ENCODE assay signal across 16 mouse cellular contexts in the genomic region with DNA sequence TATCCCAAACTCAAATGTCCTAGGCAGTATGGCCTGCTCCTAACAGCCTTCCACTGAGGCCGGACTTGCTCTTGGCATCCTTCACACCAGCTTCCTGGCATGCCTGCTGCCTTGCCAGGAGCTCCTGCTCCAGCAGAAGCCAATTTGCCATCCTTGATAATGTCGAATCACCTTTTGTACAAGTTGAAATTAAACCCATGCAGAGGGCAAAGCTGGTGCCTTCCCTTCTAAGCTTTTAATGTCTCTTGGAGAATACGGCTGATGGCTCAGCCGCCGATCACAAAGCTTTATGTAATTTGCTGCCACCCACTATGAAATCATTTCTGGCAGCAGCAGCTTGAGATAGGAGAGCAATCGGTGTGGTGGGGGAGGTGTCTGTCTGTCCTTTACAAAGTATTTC. TPM values are rescaled to one million over a fixed set of nuclear protein-coding genes. Genes with fewer than 3 reads are reported as not detected.
DNase-seq lines count a peak whose midpoint lies in the region; ATAC-seq and TF ChIP-seq lines count a peak whose summit lies in the region.
"Had no signal": no experiment of that assay in that cellular context is flagged by ENCODE, and none has a peak within 500 bp of the region (broad histone marks: within the 10 kb centered on the region; RNA-seq: fewer than 3 reads in every experiment).

No protein-coding gene starts in this region.

- TF ChIP-seq EP300 in heart, postnatal 0 days (IDR thresholded peaks at IDR 0.05; ENCODE audit: low read depth): no peak

- peak overlapping the region; percentile 37 for H3K4me2 ChIP-seq in heart, postnatal 0 days (ENCODE audit: low read depth, low read length)
- H3K4me2 ChIP-seq: embryonic facial prominence, embryonic 13.5 days; liver, embryonic 15.5 days; neural tube, embryonic 12.5 days had no signal

- H3K27me3 ChIP-seq in heart, postnatal 0 days (ENCODE audit: control insufficient read depth, insufficient read depth, low read length): no peaks in the 10 kb centered on the region
- no peaks in the 10 kb centered on the region for H3K27me3 ChIP-seq in heart, embryonic 10.5 days (ENCODE audit: insufficient read depth, poor library complexity, severe bottlenecking)
- H3K27me3 ChIP-seq: embryonic facial prominence, embryonic 13.5 days; neural tube, embryonic 12.5 days had no signal

- H3K9ac ChIP-seq in heart, postnatal 0 days (replicated peaks; ENCODE audit: low read depth, low read length): no peak overlapping the region
- H3K9ac ChIP-seq: embryonic facial prominence, embryonic 13.5 days; liver, embryonic 15.5 days; neural tube, embryonic 12.5 days had no signal

- 32% methylated on average over 6 of the region's 6 CpGs for WGBS in heart, postnatal 0 days
- WGBS in heart, embryonic 10.5 days: 79% methylated on average over 6 of the region's 6 CpGs

- 0 out of 2 replicates have a peak overlapping the region, but pooled peaks have one; percentile 7 for H3K4me3 ChIP-seq in heart, postnatal 0 days (ENCODE audit: low read depth, low read length)
- H3K4me3 ChIP-seq in heart, embryonic 10.5 days: no peak overlapping the region
- H3K4me3 ChIP-seq: embryonic facial prominence, embryonic 13.5 days; liver, embryonic 15.5 days; midbrain, embryonic 10.5 days; neural tube, embryonic 12.5 days had no signal

- no peak overlapping the region for H3K27ac ChIP-seq in heart, postnatal 0 days (ENCODE audit: low read depth)
- H3K27ac ChIP-seq in heart, embryonic 10.5 days: no peak overlapping the region
- H3K27ac ChIP-seq: embryonic facial prominence, embryonic 13.5 days; liver, embryonic 15.5 days; midbrain, embryonic 10.5 days; neural tube, embryonic 12.5 days had no signal

- peaks cover 14% of the 10 kb centered on the region; the same call in 1 of the 2 replicates for H3K4me1 ChIP-seq in heart, postnatal 0 days (ENCODE audit: control insufficient read depth, insufficient read depth)
- H3K4me1 ChIP-seq in heart, embryonic 10.5 days: peaks cover 9% of the 10 kb centered on the region; the same call in 1 of the 2 replicates
- H3K4me1 ChIP-seq: neural tube, embryonic 12.5 days had no signal

- peak; percentile 18 for DNase-seq in heart, postnatal 0 days (ENCODE audit: low spot score)
- DNase-seq in heart, embryonic 10.5 days (ENCODE audit: low spot score): no peak
- peak; percentile 69 for DNase-seq in cerebellum, adult 9-11 months
- peak; percentile 67 for DNase-seq in layer of hippocampus, adult 8-10 months (ENCODE audit: low spot score in 2 of 2)
- peak; percentile 70 to 71 for DNase-seq in right cerebral cortex, adult 2 months (ENCODE audit: low spot score in 2 of 2)
- no peak for DNase-seq in kidney, postnatal 25 days
- no peak for DNase-seq in B cell, adult 2 months
- DNase-seq in c-Kit-positive CD71-positive TER-119-positive erythroid progenitor cells, embryonic 14.5 days (ENCODE audit: low spot score): no peak
- DNase-seq: kidney, adult 2 months; thymus, adult 2 months had no signal

- no peaks in the 10 kb centered on the region for H3K9me3 ChIP-seq in heart, postnatal 0 days (replicated peaks; ENCODE audit: control insufficient read depth, low read length)
- no peaks in the 10 kb centered on the region for H3K9me3 ChIP-seq in heart, embryonic 10.5 days
- H3K9me3 ChIP-seq: embryonic facial prominence, embryonic 13.5 days; liver, embryonic 15.5 days; midbrain, embryonic 10.5 days; neural tube, embryonic 12.5 days had no signal

- no peak for TF ChIP-seq CTCF in heart, postnatal 0 days (IDR thresholded peaks at IDR 0.05; ENCODE audit: low read depth)

- H3K36me3 ChIP-seq in heart, postnatal 0 days (replicated peaks; ENCODE audit: control insufficient read depth, insufficient read depth, low read length): no peaks in the 10 kb centered on the region
- no peaks in the 10 kb centered on the region for H3K36me3 ChIP-seq in heart, embryonic 10.5 days
- H3K36me3 ChIP-seq: embryonic facial prominence, embryonic 13.5 days; liver, embryonic 15.5 days; midbrain, embryonic 10.5 days; neural tube, embryonic 12.5 days had no signal

- ATAC-seq in heart, postnatal 0 days (ENCODE audit: insufficient read depth, low read depth): no peak

RNA-seq across cellular contexts. Expression of gene Nup93, which starts 4.7 kb away (rescaled TPM):
- 21.9 and 71.8 TPM in 2 replicates for total RNA-seq in heart, postnatal 0 days (2014; rRNA removed; ENCODE audit: low replicate concordance)
- polyA plus RNA-seq in heart, postnatal 0 days (2015; fragmentation: Nextera tagmentation; extraction: Ambion mirVana): 29.8 and 31.4 TPM in 2 replicates
- polyA plus RNA-seq in heart, embryonic 10.5 days (2016; fragmentation: Nextera tagmentation; extraction: Ambion mirVana): 98.2 and 118 TPM in 2 replicates
- total RNA-seq in layer of hippocampus, adult 8-10 months (2022): 10 to 100 TPM; 56.4 to 66.3 (median 63.1) TPM

RNA-seq across cellular contexts. Expression of gene Mt1, which starts 30.8 kb away (rescaled TPM):
- 1,123 and 1,581 TPM in 2 replicates for total RNA-seq in heart, postnatal 0 days (2014; rRNA removed; ENCODE audit: low replicate concordance)
- 783 and 795 TPM in 2 replicates for polyA plus RNA-seq in heart, postnatal 0 days (2015; fragmentation: Nextera tagmentation; extraction: Ambion mirVana)
- polyA plus RNA-seq in heart, embryonic 10.5 days (2016; fragmentation: Nextera tagmentation; extraction: Ambion mirVana): 361 and 393 TPM in 2 replicates
- 1,000 to 10,000 TPM in 1 of 4 experiments, 100 to 1,000 TPM in 3; 351 to 1,100 (median 605) TPM for total RNA-seq in layer of hippocampus, adult 8-10 months (2022)

RNA-seq across cellular contexts. Expression of gene Mt2, which starts 37.2 kb away (rescaled TPM):
- total RNA-seq in heart, postnatal 0 days (2014; rRNA removed; ENCODE audit: low replicate concordance): 87.5 and 117 TPM in 2 replicates
- 65.7 and 83.0 TPM in 2 replicates for polyA plus RNA-seq in heart, postnatal 0 days (2015; fragmentation: Nextera tagmentation; extraction: Ambion mirVana)
- polyA plus RNA-seq in heart, embryonic 10.5 days (2016; fragmentation: Nextera tagmentation; extraction: Ambion mirVana): 86.3 and 113 TPM in 2 replicates
- total RNA-seq in layer of hippocampus, adult 8-10 months (2022): 1,000 to 10,000 TPM in 1 of 4 experiments, 100 to 1,000 TPM in 3; 368 to 1,095 (median 602) TPM

RNA-seq across cellular contexts. Expression of gene Mt3, which starts 57.2 kb away (rescaled TPM):
- 145 and 217 TPM in 2 replicates for total RNA-seq in heart, postnatal 0 days (2014; rRNA removed; ENCODE audit: low replicate concordance)
- polyA plus RNA-seq in heart, postnatal 0 days (2015; fragmentation: Nextera tagmentation; extraction: Ambion mirVana): 67.4 and 72.3 TPM in 2 replicates
- 10.6 and 15.7 TPM in 2 replicates for polyA plus RNA-seq in heart, embryonic 10.5 days (2016; fragmentation: Nextera tagmentation; extraction: Ambion mirVana)
- total RNA-seq in layer of hippocampus, adult 8-10 months (2022): 1,000 to 10,000 TPM in 2 of 4 experiments, 100 to 1,000 TPM in 2; 946 to 1,303 (median 1,087) TPM
- total RNA-seq: hematopoietic stem cell, adult 5-6 weeks had no signal
- polyA plus RNA-seq: liver, embryonic 15.5 days; spleen, adult 2 months had no signal

Comparison
In these comparisons a context has a peak if more than half of its experiments do, and no peak if none do; other contexts are left out.
1. DNase-seq: peak in heart, postnatal 0 days (single experiment), cerebellum, adult 9-11 months (single experiment), layer of hippocampus, adult 8-10 months (2 of 2) and right cerebral cortex, adult 2 months (2 of 2); none in heart, embryonic 10.5 days (single experiment), kidney, postnatal 25 days (0 of 2), B cell, adult 2 months (0 of 2) and c-Kit-positive CD71-positive TER-119-positive erythroid progenitor cells, embryonic 14.5 days (single experiment).